Mouse (Mus musculus) large intestine, adult 2 months (tissue): Measurements from ENCODE around the gene Ddx39b. TPM values are rescaled to one million over a fixed set of nuclear protein-coding genes. Genes with fewer than 3 reads are reported as not detected.
"Not testable (repeated sequence)": the region's sequence is repeated elsewhere in the genome, so short reads cannot be mapped to it uniquely, and the experiment has no call there.

Experiments
- DNase-seq: peaks from one replicate; pipeline ENCODE4 v3.0.0-alpha.2; 2012; ENCODE audit warnings: low read depth, low spot score
- WGBS: fragments of 180-500 bp; shearing (Covaris S2); methylation state at CpG from one replicate; pipeline ENCODE4 v1.1.7; 2018; 5-methylcytosine and 5-hydroxymethylcytosine counted together
- polyA plus RNA-seq: library from polyadenylated mRNA; depleted of rRNA; stranded (reverse); fragments of >200 nt; gene quantifications from 2 replicates; pipeline ENCODE4 v1.2.3, GENCODE M21; 2012; rRNA removed

The Ddx39b gene
- polyA plus RNA-seq, 1 experiment = 287 TPM

DNA sequence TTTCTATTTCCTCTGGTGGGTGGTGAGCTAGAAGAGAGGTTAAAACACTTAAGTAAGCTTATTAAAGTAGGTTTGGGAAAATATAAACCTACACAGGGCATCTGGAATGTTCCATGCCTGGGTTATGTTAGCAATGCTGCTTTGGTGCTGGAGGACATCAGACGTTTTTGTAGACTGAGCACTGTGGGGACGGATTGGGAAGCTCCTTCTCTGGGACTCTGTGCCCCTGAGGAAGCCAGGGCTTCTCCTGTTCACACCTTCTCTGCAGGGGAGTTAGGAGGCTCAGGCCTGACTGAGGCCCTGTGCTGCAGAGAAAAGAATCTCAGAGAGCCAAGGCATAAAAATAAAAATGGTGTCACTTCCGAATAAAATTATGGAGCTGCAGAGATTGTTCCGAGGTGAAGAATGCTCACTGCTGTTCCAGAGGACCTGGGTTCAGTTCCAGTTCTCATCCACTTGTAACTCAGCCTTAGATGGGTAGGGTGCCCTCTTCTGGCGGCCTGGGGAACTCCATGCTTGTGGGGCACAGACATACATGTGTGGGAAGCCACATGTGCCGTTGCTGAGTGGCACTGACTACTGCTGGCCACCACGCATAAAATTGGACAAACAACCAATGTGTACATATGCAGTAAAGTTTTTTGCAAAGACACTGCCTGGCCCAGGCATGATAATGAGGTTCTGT, 58.9 kb downstream of the Ddx39b start:
- 80% methylated on average over 7 of the region's 7 CpGs for WGBS
- DNase-seq = not testable (repeated sequence)

DNA sequence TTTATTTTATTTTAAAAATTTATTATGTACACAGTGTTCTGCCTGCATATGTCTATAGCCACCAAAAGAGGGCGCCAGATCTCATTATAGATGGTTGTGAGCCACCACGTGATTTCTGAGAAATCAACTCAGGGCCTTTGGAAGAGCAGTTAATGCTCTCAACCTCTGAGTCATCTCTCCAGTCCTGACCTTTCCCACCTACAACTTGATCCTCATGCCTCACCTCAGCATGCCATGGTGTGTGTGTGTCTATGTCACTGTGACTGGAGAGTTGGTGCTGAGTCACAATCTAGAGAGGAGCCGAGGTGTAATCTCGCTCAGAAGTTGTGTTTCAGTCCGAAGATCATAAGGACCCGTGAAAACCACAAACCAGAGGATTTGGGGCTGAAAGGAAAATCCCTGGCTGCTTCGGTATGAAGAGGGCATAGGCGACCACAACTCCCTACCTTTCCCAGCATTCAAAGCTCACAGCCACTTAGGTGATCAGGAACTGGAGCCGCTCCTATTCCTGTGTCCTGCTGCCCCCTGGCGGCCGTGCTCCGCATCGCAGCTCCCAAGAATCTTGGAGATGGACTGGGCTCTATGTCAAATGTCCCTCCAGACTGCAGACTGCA, 60.2 kb downstream of the Ddx39b start:
- 14% methylated on average over 13 of the region's 13 CpGs for WGBS

DNA sequence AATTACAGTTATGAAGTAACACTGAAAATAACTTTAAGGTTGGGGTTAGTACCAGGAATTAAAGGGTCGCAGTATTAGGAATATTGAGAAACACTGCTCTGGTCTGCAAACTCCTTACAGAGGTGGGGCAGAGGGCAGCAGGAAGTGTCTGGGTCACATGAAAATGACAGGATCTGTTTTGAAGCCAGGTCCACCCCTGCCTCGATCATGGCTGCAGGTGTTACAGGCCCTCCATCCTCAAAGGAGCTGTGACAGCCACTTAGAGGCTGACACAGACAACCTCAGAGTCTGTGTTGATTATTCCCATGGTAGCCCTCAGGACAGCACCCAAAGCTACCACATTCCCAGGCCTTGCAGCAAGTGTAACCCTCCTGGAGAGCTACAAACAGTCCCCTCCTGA, 61.7 kb downstream of the Ddx39b start:
- WGBS = 71% methylated on average over 2 of the region's 2 CpGs
- no peak for DNase-seq

More for the DNA sequence above, 60.2 kb downstream of the Ddx39b start:
- peak; percentile 70 for DNase-seq

Other genes with a start within 250 kb of the Ddx39b start
- gene Vars, start 240.8 kb upstream of the Ddx39b start, polyA plus RNA-seq = 104 and 139 TPM in 2 replicates
- gene Vwa7, start 225.2 kb upstream of the Ddx39b start, polyA plus RNA-seq = 0.38 and 0.64 TPM in 2 replicates
- gene Sapcd1, start 213.7 kb upstream of the Ddx39b start, polyA plus RNA-seq = 0.81 and 0.83 TPM in 2 replicates
- gene Msh5, start 195.0 kb upstream of the Ddx39b start, polyA plus RNA-seq = 2.0 and 3.3 TPM in 2 replicates
- 209 and 263 TPM in 2 replicates for gene Clic1, start 191.8 kb upstream of the Ddx39b start, polyA plus RNA-seq
- 12.5 and 14.9 TPM in 2 replicates for gene Ddah2, start 182.7 kb upstream of the Ddx39b start, polyA plus RNA-seq
- gene Ly6g6c, start 176.4 kb upstream of the Ddx39b start, polyA plus RNA-seq = 0.17 and 3.8 TPM in 2 replicates
- gene Mpig6b, start 175.6 kb upstream of the Ddx39b start, polyA plus RNA-seq = 0.26 and 0.47 TPM in 2 replicates
- gene Ly6g6e, start 164.8 kb upstream of the Ddx39b start, polyA plus RNA-seq = 0.38 and 0.73 TPM in 2 replicates
- gene Ly6g6d, start 163.7 kb upstream of the Ddx39b start, polyA plus RNA-seq = 0.89 and 3.5 TPM in 2 replicates
- gene Ly6g6f, start 156.1 kb upstream of the Ddx39b start, polyA plus RNA-seq = 1.6 and 2.6 TPM in 2 replicates
- 71.9 and 115 TPM in 2 replicates for gene Abhd16a, start 152.5 kb upstream of the Ddx39b start, polyA plus RNA-seq
- gene Ly6g5c, start 133.5 kb upstream of the Ddx39b start, polyA plus RNA-seq = 0.81 TPM in 1 of 2 replicates, not detected in the other
- gene Ly6g5b, start 126.3 kb upstream of the Ddx39b start, polyA plus RNA-seq = 2.2 and 3.0 TPM in 2 replicates
- gene Gpank1, start 120.3 kb upstream of the Ddx39b start, polyA plus RNA-seq = 18.4 and 19.4 TPM in 2 replicates
- gene Csnk2b, start 119.7 kb upstream of the Ddx39b start, polyA plus RNA-seq = 358 and 375 TPM in 2 replicates
- gene D17H6S53E, start 115.4 kb upstream of the Ddx39b start, polyA plus RNA-seq = 11.7 and 17.5 TPM in 2 replicates
- gene Apom, start 109.7 kb upstream of the Ddx39b start, polyA plus RNA-seq = 0.26 TPM in 1 of 2 replicates, not detected in the other
- gene Bag6, start 106.6 kb upstream of the Ddx39b start, polyA plus RNA-seq = 103 and 147 TPM in 2 replicates
- gene Prrc2a, start 76.8 kb upstream of the Ddx39b start, polyA plus RNA-seq = 227 and 272 TPM in 2 replicates
- gene Aif1, start 65.7 kb upstream of the Ddx39b start, polyA plus RNA-seq = 3.7 and 3.8 TPM in 2 replicates
- 25.5 and 32.1 TPM in 2 replicates for gene Lst1, start 53.3 kb upstream of the Ddx39b start, polyA plus RNA-seq
- gene Ltb, start 47.3 kb upstream of the Ddx39b start, polyA plus RNA-seq = 23.4 and 35.1 TPM in 2 replicates
- 3.7 and 4.9 TPM in 2 replicates for gene Tnf, start 39.7 kb upstream of the Ddx39b start, polyA plus RNA-seq
- gene Lta, start 36.4 kb upstream of the Ddx39b start, polyA plus RNA-seq = 1.8 and 2.5 TPM in 2 replicates
- gene Gm16181, start 20.9 kb upstream of the Ddx39b start, polyA plus RNA-seq = not detected in 2 replicates
- gene Atp6v1g2, start 8.1 kb upstream of the Ddx39b start, polyA plus RNA-seq = 4.2 and 4.5 TPM in 2 replicates
- 11.8 and 13.0 TPM in 2 replicates for gene Nfkbil1, start 6.0 kb upstream of the Ddx39b start, polyA plus RNA-seq
- 1,065 and 1,224 TPM in 2 replicates for gene H2-D1, start 21.0 kb downstream of the Ddx39b start, polyA plus RNA-seq
- gene H2-Q1, start 78.7 kb downstream of the Ddx39b start, polyA plus RNA-seq = 16.5 and 51.5 TPM in 2 replicates
- 245 and 632 TPM in 2 replicates for gene H2-Q2, start 100.5 kb downstream of the Ddx39b start, polyA plus RNA-seq
- 80.0 and 122 TPM in 2 replicates for gene H2-Q4, start 137.9 kb downstream of the Ddx39b start, polyA plus RNA-seq
- 52.5 and 53.5 TPM in 2 replicates for gene H2-Q6, start 183.1 kb downstream of the Ddx39b start, polyA plus RNA-seq
- 127 and 155 TPM in 2 replicates for gene H2-Q7, start 197.4 kb downstream of the Ddx39b start, polyA plus RNA-seq
- 7.5 and 13.8 TPM in 2 replicates for gene H2-Q10, start 228.3 kb downstream of the Ddx39b start, polyA plus RNA-seq